Mouse (Mus musculus): ENCODE measurements around the gene Ctcf. TPM values are rescaled to one million over a fixed set of nuclear protein-coding genes. Genes with fewer than 3 reads are reported as not detected.
A peak's percentile ranks its signal among the peaks of the same experiment; 100 is the strongest.

Gene Ctcf
- polyA plus RNA-seq, 1 experiment, result 24.5 TPM

- Histone ChIP-seq H3K27me3 (ENCODE audit: control insufficient read depth, insufficient read depth, low read length) (no peaks in the 10 kb centered on the region), H3K27ac (ENCODE audit: insufficient read depth, low read length) (no peak overlapping the region), H3K4me3 (ENCODE audit: extremely low read depth, insufficient read depth, insufficient read length) (no peak overlapping the region), H3K4me1 (ENCODE audit: control insufficient read depth, insufficient read depth, insufficient read length) (peaks cover 14% of the 10 kb centered on the region), H3K36me3 (ENCODE audit: control insufficient read depth, insufficient read depth, low read length) (0 out of 2 replicates have a peak, but pooled peaks cover 2% of the 10 kb centered on the region)
- TF ChIP-seq POLR2A (IDR thresholded peaks at IDR 0.05; ENCODE audit: low read depth, low read length) (no peak), CTCF (IDR thresholded peaks at IDR 0.05; ENCODE audit: extremely low read depth, insufficient read depth, insufficient read length, insufficient replicate concordance) (no peak)
- WGBS, result 91% methylated on average over 6 of the region's 6 CpGs
- no peak for DNase-seq (ENCODE audit: low read depth in 1 of 2, low spot score in 2 of 2)
Measured at GRCm38 (mm10) chr8:105704955-105705354, 68.6 kb downstream of the Ctcf start.

DNA sequence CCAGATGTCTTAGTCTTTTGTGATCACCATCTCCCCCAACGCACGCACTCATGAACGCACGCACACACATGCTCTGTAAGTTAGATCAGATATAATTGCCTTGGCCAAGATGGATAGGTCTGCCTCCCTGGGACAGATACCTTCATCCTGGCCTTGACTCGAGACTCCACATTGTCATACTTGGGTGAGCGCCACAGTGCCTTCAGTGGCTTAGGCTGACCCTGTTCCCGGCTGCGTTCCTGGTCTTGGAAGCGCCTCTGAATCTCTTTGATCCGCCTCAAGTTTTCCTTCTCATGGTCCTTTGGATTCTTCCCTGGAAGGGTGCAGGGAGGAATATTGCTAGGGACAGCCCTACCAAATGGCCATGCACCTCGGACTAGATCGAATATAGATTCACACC is 70.1 kb downstream of the Ctcf start:
- Histone ChIP-seq H3K27me3 (ENCODE audit: control insufficient read depth, insufficient read depth, low read length) (no peaks in the 10 kb centered on the region), H3K36me3 (ENCODE audit: control insufficient read depth, insufficient read depth, low read length) (0 out of 2 replicates have a peak, but pooled peaks cover 2% of the 10 kb centered on the region), H3K27ac (ENCODE audit: insufficient read depth, low read length) (no peak overlapping the region), H3K4me3 (ENCODE audit: extremely low read depth, insufficient read depth, insufficient read length) (no peak overlapping the region), H3K4me1 (ENCODE audit: control insufficient read depth, insufficient read depth, insufficient read length) (peaks cover 9% of the 10 kb centered on the region)
- DNase-seq (ENCODE audit: low read depth in 1 of 2, low spot score in 2 of 2), result no peak
- TF ChIP-seq POLR2A (IDR thresholded peaks at IDR 0.05; ENCODE audit: low read depth, low read length), result no peak
- 90% methylated on average over 12 of the region's 12 CpGs for WGBS

- Histone ChIP-seq H3K4me1 (ENCODE audit: control insufficient read depth, insufficient read depth, insufficient read length) (peaks cover 4% of the 10 kb centered on the region), H3K36me3 (ENCODE audit: control insufficient read depth, insufficient read depth, low read length) (0 out of 2 replicates have a peak, but pooled peaks cover 2% of the 10 kb centered on the region), H3K4me3 (ENCODE audit: extremely low read depth, insufficient read depth, insufficient read length) (peak within 1 kb of the TSS; percentile 74), H3K27me3 (ENCODE audit: control insufficient read depth, insufficient read depth, low read length) (no peaks in the 10 kb centered on the region), H3K27ac (ENCODE audit: insufficient read depth, low read length) (no peak within 1 kb of the TSS)
- TF ChIP-seq POLR2A (IDR thresholded peaks at IDR 0.05; ENCODE audit: low read depth, low read length), result no peak
- no peak for TF ChIP-seq CTCF (IDR thresholded peaks at IDR 0.05; ENCODE audit: extremely low read depth, insufficient read depth, insufficient read length, insufficient replicate concordance)
- 2% methylated on average over 55 of the region's 55 CpGs for WGBS
- peak; percentile 77 to 83 for DNase-seq (ENCODE audit: low read depth in 1 of 2, low spot score in 2 of 2)
Measured at GRCm38 (mm10) chr8:105707498-105708403, 71.4 kb downstream of the Ctcf start, which contains the start of the genes 4933405L10Rik and Enkd1. Gene 4933405L10Rik, plus strand, starts transcription at chr8:105707655. Gene Enkd1, minus strand, starts transcription at chr8:105708210.

DNA sequence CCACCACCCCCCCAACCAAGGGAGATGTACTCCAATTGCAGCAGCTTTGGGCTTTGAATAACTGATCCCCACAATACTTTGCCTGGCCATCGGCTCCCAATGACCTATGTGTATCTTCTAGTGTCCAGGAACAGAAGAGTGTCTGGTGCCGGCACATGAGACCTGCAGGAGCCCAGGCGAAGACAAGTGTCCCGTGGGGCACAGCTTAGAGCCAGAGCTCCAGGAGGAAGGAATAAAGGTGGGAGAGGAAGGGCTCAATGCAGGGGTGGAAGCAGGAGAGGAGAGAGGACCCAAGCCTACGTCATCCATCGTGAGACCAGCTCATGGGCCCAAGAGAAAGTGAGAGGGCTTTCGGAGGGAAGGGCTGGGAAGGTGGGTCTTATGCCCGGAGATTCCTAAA is 72.3 kb downstream of the Ctcf start:
- H3K4me3 ChIP-seq (ENCODE audit: extremely low read depth, insufficient read depth, insufficient read length), result no peak overlapping the region
- no peak overlapping the region for H3K27ac ChIP-seq (ENCODE audit: insufficient read depth, low read length)
- H3K27me3 ChIP-seq (ENCODE audit: control insufficient read depth, insufficient read depth, low read length), result no peaks in the 10 kb centered on the region
- no peak for DNase-seq (ENCODE audit: low read depth in 1 of 2, low spot score in 2 of 2)
- WGBS, result 93% methylated on average over 8 of the region's 8 CpGs
- H3K36me3 ChIP-seq (ENCODE audit: control insufficient read depth, insufficient read depth, low read length), result no peaks in the 10 kb centered on the region
- H3K4me1 ChIP-seq (ENCODE audit: control insufficient read depth, insufficient read depth, insufficient read length), result peaks cover 4% of the 10 kb centered on the region
- TF ChIP-seq POLR2A (IDR thresholded peaks at IDR 0.05; ENCODE audit: low read depth, low read length) (no peak), CTCF (IDR thresholded peaks at IDR 0.05; ENCODE audit: extremely low read depth, insufficient read depth, insufficient read length, insufficient replicate concordance) (no peak)

GRCm38 (mm10) chr8:105709317-105709716 is 72.9 kb downstream of the Ctcf start:
- Histone ChIP-seq H3K27me3 (ENCODE audit: control insufficient read depth, insufficient read depth, low read length) (no peaks in the 10 kb centered on the region), H3K27ac (ENCODE audit: insufficient read depth, low read length) (no peak overlapping the region), H3K36me3 (ENCODE audit: control insufficient read depth, insufficient read depth, low read length) (no peaks in the 10 kb centered on the region), H3K4me3 (ENCODE audit: extremely low read depth, insufficient read depth, insufficient read length) (no peak overlapping the region), H3K4me1 (ENCODE audit: control insufficient read depth, insufficient read depth, insufficient read length) (peaks cover 4% of the 10 kb centered on the region)
- TF ChIP-seq CTCF (IDR thresholded peaks at IDR 0.05; ENCODE audit: extremely low read depth, insufficient read depth, insufficient read length, insufficient replicate concordance) (no peak), POLR2A (IDR thresholded peaks at IDR 0.05; ENCODE audit: low read depth, low read length) (no peak)
- WGBS, result 91% methylated on average over 14 of the region's 14 CpGs
- no peak for DNase-seq (ENCODE audit: low read depth in 1 of 2, low spot score in 2 of 2)

GRCm38 (mm10) chr8:105712286-105712685 is 75.9 kb downstream of the Ctcf start:
- H3K4me3 ChIP-seq (ENCODE audit: extremely low read depth, insufficient read depth, insufficient read length), result no peak overlapping the region
- 87% methylated on average over 3 of the region's 3 CpGs for WGBS
- no peak for TF ChIP-seq POLR2A (IDR thresholded peaks at IDR 0.05; ENCODE audit: low read depth, low read length)
- no peak for TF ChIP-seq CTCF (IDR thresholded peaks at IDR 0.05; ENCODE audit: extremely low read depth, insufficient read depth, insufficient read length, insufficient replicate concordance)
- no peak for DNase-seq (ENCODE audit: low read depth in 1 of 2, low spot score in 2 of 2)
- H3K4me1 ChIP-seq (ENCODE audit: control insufficient read depth, insufficient read depth, insufficient read length), result peaks cover 4% of the 10 kb centered on the region
- H3K27me3 ChIP-seq (ENCODE audit: control insufficient read depth, insufficient read depth, low read length), result no peaks in the 10 kb centered on the region
- H3K36me3 ChIP-seq (ENCODE audit: control insufficient read depth, insufficient read depth, low read length), result no peaks in the 10 kb centered on the region
- H3K27ac ChIP-seq (ENCODE audit: insufficient read depth, low read length), result no peak overlapping the region

GRCm38 (mm10) chr8:105714139-105714538 is 77.8 kb downstream of the Ctcf start:
- 4% methylated on average over 3 of the region's 3 CpGs for WGBS
- TF ChIP-seq CTCF (IDR thresholded peaks at IDR 0.05; ENCODE audit: extremely low read depth, insufficient read depth, insufficient read length, insufficient replicate concordance) (peak; percentile 89; the same call in 1 of the 2 replicates), POLR2A (IDR thresholded peaks at IDR 0.05; ENCODE audit: low read depth, low read length) (no peak)
- no peaks in the 10 kb centered on the region for H3K36me3 ChIP-seq (ENCODE audit: control insufficient read depth, insufficient read depth, low read length)
- H3K4me3 ChIP-seq (ENCODE audit: extremely low read depth, insufficient read depth, insufficient read length), result no peak overlapping the region
- no peaks in the 10 kb centered on the region for H3K4me1 ChIP-seq (ENCODE audit: control insufficient read depth, insufficient read depth, insufficient read length)
- no peaks in the 10 kb centered on the region for H3K27me3 ChIP-seq (ENCODE audit: control insufficient read depth, insufficient read depth, low read length)
- DNase-seq (ENCODE audit: low read depth in 1 of 2, low spot score in 2 of 2), result peak; percentile 72 to 85
- H3K27ac ChIP-seq (ENCODE audit: insufficient read depth, low read length), result no peak overlapping the region
